Mouse (Mus musculus): ENCODE results near the gene Aup1.

DNA sequence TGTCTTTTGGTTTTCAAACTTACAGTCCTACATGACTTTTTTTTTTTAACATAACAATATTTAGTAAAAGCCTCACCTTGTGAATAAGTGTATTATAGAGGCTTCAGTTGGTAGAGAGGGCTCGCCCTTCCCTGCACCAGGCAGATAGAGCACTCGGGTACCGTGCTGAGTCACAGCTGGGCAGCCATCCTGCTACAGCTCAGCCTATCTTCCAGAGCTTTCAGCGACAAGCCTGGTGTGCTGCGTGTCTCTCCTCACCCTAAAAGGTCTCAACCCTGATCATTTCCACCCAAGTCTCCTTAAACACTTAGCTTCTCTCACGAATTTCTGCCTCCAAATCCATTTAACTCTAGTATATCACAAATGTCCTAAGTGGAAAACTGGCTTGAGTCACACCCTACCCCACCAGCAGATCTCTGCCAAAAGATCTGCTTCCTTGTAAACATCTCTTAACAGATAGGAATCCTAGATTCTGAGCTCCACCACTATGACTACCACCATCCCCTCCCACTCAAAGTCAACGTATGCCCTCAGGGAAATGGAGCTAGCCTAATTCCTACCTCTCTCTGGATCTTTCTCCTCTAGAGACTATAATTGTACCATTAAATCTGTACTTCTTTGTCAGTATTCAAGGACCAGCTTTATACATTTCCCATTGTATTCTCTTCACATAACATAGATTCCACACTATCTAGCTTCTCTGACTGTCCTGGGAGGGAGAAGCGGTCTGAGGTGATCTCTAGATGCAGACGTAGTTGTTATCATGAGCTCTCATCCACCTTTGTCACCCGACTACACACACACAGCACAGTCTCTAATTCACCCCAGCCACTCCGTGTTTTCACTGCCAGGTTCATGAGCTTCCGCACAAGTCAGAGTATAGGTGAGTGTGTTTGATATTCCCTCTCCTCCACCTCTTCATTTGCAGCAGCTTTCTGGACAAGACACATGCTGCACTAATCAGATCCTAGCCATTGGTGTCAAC lies 39.5 kb upstream of the Aup1 start:
- no peak for TF ChIP-seq CHD2 (IDR thresholded peaks at IDR 0.05; ENCODE audit: low read depth, low read length)
- TF ChIP-seq ZNF384 (IDR thresholded peaks at IDR 0.05; ENCODE audit: low read depth, low read length): no peak
- TF ChIP-seq HCFC1 (IDR thresholded peaks at IDR 0.05; ENCODE audit: borderline replicate concordance, insufficient read depth, low read length): no peak
- no peak for TF ChIP-seq ZC3H11A (IDR thresholded peaks at IDR 0.05; ENCODE audit: borderline replicate concordance, low read depth, low read length)
